ENCODE assay signal across 25 mouse cellular contexts in genomic region chr7:125571891-125572290, GRCm38 (mm10). TPM values are rescaled to one million over a fixed set of nuclear protein-coding genes. Genes with fewer than 3 reads are reported as not detected.
DNase-seq lines count a peak whose midpoint lies in the region; ATAC-seq and TF ChIP-seq lines count a peak whose summit lies in the region.
"Had no signal": no experiment of that assay in that cellular context is flagged by ENCODE, and none has a peak within 500 bp of the region (broad histone marks: within the 10 kb centered on the region; RNA-seq: fewer than 3 reads in every experiment).

No protein-coding gene starts in this region.

- DNase-seq in retina, adult 2 months (ENCODE audit: low read depth, low spot score): peak; percentile 34
- no peak for DNase-seq in retina, embryonic 14.5 days (ENCODE audit: low spot score)
- no peak for DNase-seq in embryonic facial prominence, embryonic 10.5 days (ENCODE audit: low spot score)
- DNase-seq in cerebellum, adult 2 months: no peak
- no peak for DNase-seq in urinary bladder, postnatal 25 days (ENCODE audit: low spot score)
- DNase-seq: cerebellum, adult 8-10 months; cerebellum, postnatal 36 days; embryo, embryonic 11 days; kidney, adult 18-20 months; left cerebral cortex, postnatal 4 days; lung, postnatal 36 days; retina, postnatal 1 day; right cerebral cortex, postnatal 25 days; spleen, adult 18-20 months; thymus, postnatal 14 days had no signal

- H3K9me3 ChIP-seq in hindbrain, embryonic 13.5 days: no peaks in the 10 kb centered on the region
- H3K9me3 ChIP-seq in midbrain, embryonic 13.5 days: no peaks in the 10 kb centered on the region
- no peaks in the 10 kb centered on the region for H3K9me3 ChIP-seq in neural tube, embryonic 15.5 days (replicated peaks)
- H3K9me3 ChIP-seq in embryonic facial prominence, embryonic 10.5 days: no peaks in the 10 kb centered on the region
- H3K9me3 ChIP-seq: forebrain, embryonic 15.5 days; limb, embryonic 15.5 days; lung, embryonic 15.5 days; megakaryocyte, embryonic 14.5 days had no signal

- H3K9ac ChIP-seq in hindbrain, embryonic 13.5 days: peak overlapping the region; percentile 53; the same call in 1 of the 2 replicates
- 0 out of 2 replicates have a peak overlapping the region, but pooled peaks have one; percentile 45 for H3K9ac ChIP-seq in midbrain, embryonic 13.5 days (replicated peaks)
- H3K9ac ChIP-seq in neural tube, embryonic 15.5 days (replicated peaks): 0 out of 2 replicates have a peak overlapping the region, but pooled peaks have one; percentile 10
- H3K9ac ChIP-seq: forebrain, embryonic 15.5 days; limb, embryonic 15.5 days; liver, embryonic 14.5 days; lung, embryonic 15.5 days had no signal

- ATAC-seq in hindbrain, embryonic 13.5 days (ENCODE audit: low FRiP score): peak; percentile 18; the same call in 1 of the 2 replicates
- peak; percentile 29; the same call in 1 of the 2 replicates for ATAC-seq in midbrain, embryonic 13.5 days
- no peak for ATAC-seq in neural tube, embryonic 15.5 days (ENCODE audit: low FRiP score)
- ATAC-seq: forebrain, embryonic 15.5 days had no signal

- H3K4me1 ChIP-seq in hindbrain, embryonic 13.5 days (replicated peaks): peaks cover 12% of the 10 kb centered on the region
- peaks cover 14% of the 10 kb centered on the region; the same call in 1 of the 2 replicates for H3K4me1 ChIP-seq in midbrain, embryonic 13.5 days (replicated peaks)
- peaks cover 13% of the 10 kb centered on the region for H3K4me1 ChIP-seq in neural tube, embryonic 15.5 days
- peaks cover 14% of the 10 kb centered on the region; the same call in 1 of the 2 replicates for H3K4me1 ChIP-seq in embryonic facial prominence, embryonic 10.5 days
- peaks cover 4% of the 10 kb centered on the region; the same call in 1 of the 2 replicates for H3K4me1 ChIP-seq in cerebellum, adult 2 months (ENCODE audit: control insufficient read depth, insufficient read depth, low read length)

- TF ChIP-seq CTCF in cerebellum, adult 2 months (IDR thresholded peaks at IDR 0.05; ENCODE audit: borderline replicate concordance, insufficient read depth, low read depth, low read length): no peak

- H3K27me3 ChIP-seq in hindbrain, embryonic 13.5 days: no peaks in the 10 kb centered on the region
- H3K27me3 ChIP-seq in midbrain, embryonic 13.5 days: no peaks in the 10 kb centered on the region
- no peaks in the 10 kb centered on the region for H3K27me3 ChIP-seq in neural tube, embryonic 15.5 days (replicated peaks)
- H3K27me3 ChIP-seq in embryonic facial prominence, embryonic 10.5 days (replicated peaks; ENCODE audit: low read depth, poor library complexity, severe bottlenecking): no peaks in the 10 kb centered on the region; the same call in 1 of the 2 replicates
- no peaks in the 10 kb centered on the region for H3K27me3 ChIP-seq in cerebellum, adult 2 months (ENCODE audit: control insufficient read depth, insufficient read depth, low read length)
- H3K27me3 ChIP-seq: forebrain, embryonic 15.5 days; limb, embryonic 15.5 days; lung, embryonic 15.5 days; megakaryocyte, embryonic 14.5 days had no signal

- 58% methylated on average over 19 of the region's 19 CpGs for WGBS in hindbrain, embryonic 13.5 days
- 70% methylated on average over 19 of the region's 19 CpGs for WGBS in midbrain, embryonic 13.5 days
- 59% methylated on average over 19 of the region's 19 CpGs for WGBS in neural tube, embryonic 15.5 days
- 88% methylated on average over 19 of the region's 19 CpGs for WGBS in embryonic facial prominence, embryonic 10.5 days
- 90% methylated on average over 19 of the region's 19 CpGs for WGBS in cerebellum, adult 2 months

- H3K4me2 ChIP-seq in hindbrain, embryonic 13.5 days: peak overlapping the region; percentile 33
- H3K4me2 ChIP-seq in midbrain, embryonic 13.5 days (replicated peaks): peak overlapping the region; percentile 2
- H3K4me2 ChIP-seq in neural tube, embryonic 15.5 days: peak overlapping the region; percentile 34
- H3K4me2 ChIP-seq: forebrain, embryonic 15.5 days; heart, embryonic 11.5 days; limb, embryonic 15.5 days; lung, embryonic 15.5 days had no signal

- no peak overlapping the region for H3K4me3 ChIP-seq in hindbrain, embryonic 13.5 days
- H3K4me3 ChIP-seq in midbrain, embryonic 13.5 days (replicated peaks): no peak overlapping the region
- H3K4me3 ChIP-seq in neural tube, embryonic 15.5 days (replicated peaks): no peak overlapping the region
- H3K4me3 ChIP-seq in embryonic facial prominence, embryonic 10.5 days: no peak overlapping the region
- no peak overlapping the region for H3K4me3 ChIP-seq in cerebellum, adult 2 months (replicated peaks; ENCODE audit: insufficient read depth, low read depth, low read length)
- H3K4me3 ChIP-seq: forebrain, embryonic 15.5 days; limb, embryonic 15.5 days; lung, embryonic 15.5 days; megakaryocyte, embryonic 14.5 days had no signal

- no peaks in the 10 kb centered on the region for H3K36me3 ChIP-seq in hindbrain, embryonic 13.5 days
- H3K36me3 ChIP-seq in midbrain, embryonic 13.5 days: no peaks in the 10 kb centered on the region
- no peaks in the 10 kb centered on the region for H3K36me3 ChIP-seq in neural tube, embryonic 15.5 days
- H3K36me3 ChIP-seq in embryonic facial prominence, embryonic 10.5 days (replicated peaks): no peaks in the 10 kb centered on the region
- H3K36me3 ChIP-seq: forebrain, embryonic 15.5 days had no signal

- peak overlapping the region; percentile 64 for H3K27ac ChIP-seq in hindbrain, embryonic 13.5 days
- peak overlapping the region; percentile 63 for H3K27ac ChIP-seq in midbrain, embryonic 13.5 days
- H3K27ac ChIP-seq in neural tube, embryonic 15.5 days (replicated peaks): peak overlapping the region; percentile 41; the same call in 1 of the 2 replicates
- H3K27ac ChIP-seq in embryonic facial prominence, embryonic 10.5 days (replicated peaks): no peak overlapping the region
- no peak overlapping the region for H3K27ac ChIP-seq in cerebellum, adult 2 months (ENCODE audit: insufficient read depth, low read length)
- H3K27ac ChIP-seq: forebrain, embryonic 15.5 days; kidney, postnatal 0 days; limb, embryonic 15.5 days; liver, embryonic 14.5 days; lung, embryonic 15.5 days had no signal

- TF ChIP-seq POLR2A in cerebellum, adult 2 months (IDR thresholded peaks at IDR 0.05; ENCODE audit: borderline replicate concordance, insufficient read depth, low read length): no peak

RNA-seq across cellular contexts. Expression of gene Il4ra, which starts 20.0 kb away (rescaled TPM):
- polyA plus RNA-seq in hindbrain, embryonic 13.5 days (2015; fragmentation: Nextera tagmentation; extraction: Ambion mirVana): 4.1 and 4.2 TPM in 2 replicates
- polyA plus RNA-seq in midbrain, embryonic 13.5 days (2015; fragmentation: Nextera tagmentation; extraction: Ambion mirVana): 3.0 and 3.9 TPM in 2 replicates
- polyA plus RNA-seq in neural tube, embryonic 15.5 days (2015; fragmentation: Nextera tagmentation; extraction: Ambion mirVana): 5.3 and 7.1 TPM in 2 replicates
- polyA plus RNA-seq in embryonic facial prominence, embryonic 10.5 days (2016; fragmentation: Nextera tagmentation; extraction: Ambion mirVana): 3.7 and 4.9 TPM in 2 replicates
- polyA plus RNA-seq in cerebellum, adult 2 months (2012; rRNA removed): 8.6 and 9.3 TPM in 2 replicates

RNA-seq across cellular contexts. Expression of gene Il21r, which starts 31.3 kb away (rescaled TPM):
- polyA plus RNA-seq in hindbrain, embryonic 13.5 days (2015; fragmentation: Nextera tagmentation; extraction: Ambion mirVana): 0.69 and 0.82 TPM in 2 replicates
- polyA plus RNA-seq in midbrain, embryonic 13.5 days (2015; fragmentation: Nextera tagmentation; extraction: Ambion mirVana): 0.31 and 0.48 TPM in 2 replicates
- 0.35 and 1.8 TPM in 2 replicates for polyA plus RNA-seq in neural tube, embryonic 15.5 days (2015; fragmentation: Nextera tagmentation; extraction: Ambion mirVana)
- 0.35 and 0.38 TPM in 2 replicates for polyA plus RNA-seq in embryonic facial prominence, embryonic 10.5 days (2016; fragmentation: Nextera tagmentation; extraction: Ambion mirVana)
- 0.39 and 0.63 TPM in 2 replicates for polyA plus RNA-seq in cerebellum, adult 2 months (2012; rRNA removed)

Comparison
In these comparisons a context has a peak if more than half of its experiments do, and no peak if none do; other contexts are left out.
1. H3K27ac ChIP-seq: peak in hindbrain, embryonic 13.5 days (single experiment), midbrain, embryonic 13.5 days (single experiment) and neural tube, embryonic 15.5 days (single experiment); none in embryonic facial prominence, embryonic 10.5 days (single experiment) and cerebellum, adult 2 months (single experiment).
2. Peak in every context shown above with its lines, with median percentiles within 50 percentile points of each other: H3K4me2 ChIP-seq and H3K9ac ChIP-seq.